Mouse (Mus musculus): ENCODE results near the gene Anxa3. TPM values are rescaled to one million over a fixed set of nuclear protein-coding genes. Genes with fewer than 3 reads are reported as not detected.

Gene Anxa3
- polyA plus RNA-seq, 1 experiment, result not detected

GRCm38 (mm10) chr5:96880231-96880630, 87.1 kb downstream of the Anxa3 start:
- no peak for TF ChIP-seq GATA1 (IDR thresholded peaks at IDR 0.05; ENCODE audit: low read length)

DNA sequence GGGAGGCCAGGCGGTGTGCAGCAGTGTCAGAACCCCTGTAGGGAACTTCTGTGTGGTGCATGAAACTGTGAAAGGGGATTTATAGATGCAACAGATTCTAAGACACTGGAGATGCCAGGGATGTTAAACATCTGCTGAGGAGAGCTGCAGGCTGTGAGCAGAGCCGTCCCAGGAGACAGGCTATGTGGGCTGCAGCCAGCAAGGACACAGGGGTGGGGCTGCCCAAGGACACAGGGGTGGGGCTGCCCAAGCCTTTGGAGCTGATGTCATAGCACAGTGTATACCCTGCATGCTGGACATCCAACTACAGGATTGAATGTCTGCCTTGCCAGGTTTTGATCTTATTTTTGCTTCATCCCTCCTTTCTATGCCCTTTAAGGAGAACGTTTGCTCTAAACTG, 88.0 kb downstream of the Anxa3 start:
- no peak for TF ChIP-seq GATA1 (IDR thresholded peaks at IDR 0.05; ENCODE audit: low read length)

DNA sequence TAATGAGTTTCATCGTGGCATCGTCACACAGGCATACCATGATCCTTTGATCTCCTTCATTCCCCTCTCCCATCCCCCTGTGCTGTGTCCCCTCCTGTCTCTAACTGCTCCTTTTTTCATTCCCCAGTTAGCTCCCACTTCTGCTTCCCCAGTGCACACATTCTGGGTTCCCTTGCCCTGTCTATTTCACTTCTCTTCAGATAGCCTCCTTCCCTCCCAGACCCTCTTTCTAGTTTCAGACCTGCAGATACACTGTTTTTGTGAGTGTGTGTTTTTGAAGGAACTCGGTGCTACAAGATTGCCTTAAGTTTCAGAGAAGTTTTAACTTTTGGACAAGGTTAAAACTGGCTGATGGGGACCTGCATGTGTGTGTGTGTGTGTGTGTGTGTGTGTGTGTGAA, 88.5 kb downstream of the Anxa3 start:
- no peak for TF ChIP-seq GATA1 (IDR thresholded peaks at IDR 0.05; ENCODE audit: low read length)

- no peak for TF ChIP-seq GATA1 (IDR thresholded peaks at IDR 0.05; ENCODE audit: low read length)
These were observed 92.1 kb downstream of the Anxa3 start for GRCm38 (mm10) chr5:96885202-96885601.

GRCm38 (mm10) chr5:96888396-96888795, 95.3 kb downstream of the Anxa3 start:
- no peak for TF ChIP-seq GATA1 (IDR thresholded peaks at IDR 0.05; ENCODE audit: low read length)

DNA sequence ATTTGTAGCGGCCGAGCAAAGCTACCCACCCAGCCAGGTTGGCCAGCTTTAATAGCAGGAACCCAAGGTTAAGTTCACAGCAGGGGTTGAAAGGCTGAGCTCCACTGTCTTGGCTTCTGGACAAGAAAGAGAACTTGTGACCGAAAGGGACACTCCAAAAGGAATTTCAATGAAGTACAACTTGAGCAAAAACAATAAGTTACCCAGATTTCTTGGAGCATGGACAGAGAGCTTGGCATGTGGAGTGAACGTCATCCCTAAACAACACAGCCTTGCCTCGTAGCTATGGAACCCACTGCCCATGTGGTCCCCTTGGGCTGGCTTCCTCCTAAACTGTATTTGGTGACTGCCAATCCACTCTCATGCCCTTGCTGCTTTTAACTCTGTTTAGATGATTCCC, 97.2 kb downstream of the Anxa3 start:
- TF ChIP-seq GATA1 (IDR thresholded peaks at IDR 0.05; ENCODE audit: low read length), result no peak

Other genes starting within 250 kb of the Anxa3 start
- 23.0 and 24.3 TPM in 2 replicates for gene Bmp2k, start 204.3 kb downstream of the Anxa3 start, polyA plus RNA-seq (2012)

All from G1E-ER4 (cell line).